Mouse (Mus musculus) lung, adult 2 months (tissue): ENCODE measurements around the gene Lamp5.

Source experiments
- CTCF ChIP-seq: fragments of 200-500 bp; IDR thresholded peaks from 2 replicates; pipeline ENCODE4 v1.5.1; 2011; ENCODE audit warnings: mild to moderate bottlenecking, low read length, control low read depth; ENCODE audit not compliant: insufficient read depth
- POLR2A ChIP-seq: fragments of 200-500 bp; IDR thresholded peaks from 2 replicates; pipeline ENCODE4 v1.6.1; 2011; ENCODE audit warnings: low read depth, mild to moderate bottlenecking, control low read depth, low read length, borderline replicate concordance; ENCODE audit errors: extremely low read depth

DNA sequence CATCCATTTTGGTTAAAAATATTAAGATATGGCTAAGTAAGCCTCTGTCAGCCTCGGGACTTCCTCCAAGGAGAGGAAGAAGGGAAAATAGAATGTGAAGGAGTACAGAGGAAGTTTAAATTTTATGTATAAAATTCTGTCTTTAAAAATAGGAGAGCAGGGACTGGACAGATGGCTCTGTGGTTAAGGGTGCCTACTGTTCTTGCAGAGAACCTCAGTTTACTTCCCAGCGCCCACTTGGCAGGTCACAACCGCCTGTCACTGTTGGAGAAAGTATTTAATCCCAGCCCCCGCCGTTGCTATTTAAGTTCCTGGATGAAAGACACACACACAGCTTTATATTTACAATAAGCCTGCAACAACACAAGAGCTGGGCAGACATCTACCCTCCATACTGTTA, 45.8 kb upstream of the Lamp5 start:
- no peak for TF ChIP-seq CTCF
- TF ChIP-seq POLR2A, result no peak
